Mouse (Mus musculus) heart, embryonic 11.5 days (tissue): ENCODE results near the gene Gstp3. TPM values are rescaled to one million over a fixed set of nuclear protein-coding genes. Genes with fewer than 3 reads are reported as not detected.

ENCODE experiments used
- ATAC-seq: fragments of 200-750 bp; cut with Nextera tagmentation; replicated peaks from 2 replicates; pipeline ENCODE4 v1.8.0; 2017; ENCODE audit warnings: moderate library complexity; ENCODE audit not compliant: insufficient number of reproducible peaks, low FRiP score, low TSS enrichment
- H3K27ac ChIP-seq: fragments of 300-500 bp; sonication (generic); 2 replicates; pipeline ENCODE4 v1.5.1; 2014; ENCODE audit warnings: mild to moderate bottlenecking, low read depth, low read length
- H3K27me3 ChIP-seq: fragments of 300-500 bp; sonication (generic); 2 replicates; pipeline ENCODE4 v1.6.1; 2014; ENCODE audit warnings: mild to moderate bottlenecking, low read length, mixed read lengths; ENCODE audit not compliant: control insufficient read depth, insufficient read depth
- H3K36me3 ChIP-seq: fragments of 300-500 bp; sonication (generic); 2 replicates; pipeline ENCODE4 v1.6.1; 2014; ENCODE audit warnings: mild to moderate bottlenecking, low read length, moderate library complexity, mixed read lengths; ENCODE audit not compliant: control insufficient read depth, insufficient read depth
- H3K4me1 ChIP-seq: fragments of 300-500 bp; sonication (generic); 2 replicates; pipeline ENCODE4 v1.6.1; 2014; ENCODE audit warnings: low read length; ENCODE audit not compliant: control insufficient read depth, insufficient read depth
- H3K4me2 ChIP-seq: fragments of 300-500 bp; sonication (generic); 2 replicates; pipeline ENCODE4 v1.6.1; 2014; ENCODE audit warnings: mild to moderate bottlenecking, moderate library complexity
- H3K4me3 ChIP-seq: fragments of 300-500 bp; sonication (generic); 2 replicates; pipeline ENCODE4 v1.5.1; 2014; ENCODE audit warnings: low read depth, low read length
- H3K9ac ChIP-seq: fragments of 300-500 bp; sonication (generic); 2 replicates; pipeline ENCODE4 v1.6.1; 2014; ENCODE audit warnings: mild to moderate bottlenecking, low read depth, low read length, moderate library complexity
- H3K9me3 ChIP-seq: fragments of 300-500 bp; sonication (generic); replicated peaks from 2 replicates; pipeline ENCODE4 v1.6.1; 2016; ENCODE audit warnings: low read length; ENCODE audit not compliant: control insufficient read depth
- WGBS: fragments of 180-500 bp; shearing (Covaris S2); extraction: QIAGEN DNeasy Blood & Tissue Kit; methylation state at CpG from one replicate; pipeline ENCODE4 v1.1.7; 2014; ENCODE audit not compliant: insufficient replicate concordance; 5-methylcytosine and 5-hydroxymethylcytosine counted together
- polyA plus RNA-seq: library from polyadenylated mRNA; unstranded; fragments of >200 nt; fragmentation: Nextera tagmentation; extraction: Ambion mirVana; gene quantifications from 2 replicates; pipeline ENCODE4 v1.2.1, GENCODE M21; 2014

Gstp3 gene
- polyA plus RNA-seq, 1 experiment from 2014 or later, result 0.49 TPM

DNA sequence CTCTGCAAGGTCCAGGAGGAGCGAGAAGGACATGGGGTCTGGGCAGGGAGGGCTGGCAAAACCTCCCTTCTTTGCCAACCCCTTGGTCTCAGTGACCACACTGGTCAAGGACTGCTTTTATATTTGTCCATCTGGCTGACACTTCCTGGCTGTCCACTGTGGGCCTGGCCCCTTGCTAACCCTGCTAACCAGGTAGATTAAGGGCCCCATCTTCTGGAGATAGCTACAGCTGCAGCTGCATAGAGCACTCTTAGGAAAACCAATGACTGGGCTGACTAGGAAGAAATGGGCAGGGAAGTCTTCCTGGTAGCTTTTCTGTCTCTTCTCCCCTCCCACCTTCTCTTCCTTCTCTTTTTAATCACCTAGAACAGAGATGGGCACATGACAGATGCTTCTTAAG, 25.6 kb upstream of the Gstp3 start:
- Histone ChIP-seq H3K27ac (no peak overlapping the region), H3K4me1 (no peaks in the 10 kb centered on the region), H3K4me2 (no peak overlapping the region), H3K4me3 (no peak overlapping the region), H3K27me3 (peaks cover 18% of the 10 kb centered on the region), H3K9me3 (no peaks in the 10 kb centered on the region), H3K9ac (no peak overlapping the region), H3K36me3 (no peaks in the 10 kb centered on the region)
- 82% methylated on average over 1 of the region's 1 CpGs for WGBS
- ATAC-seq, result no peak

DNA sequence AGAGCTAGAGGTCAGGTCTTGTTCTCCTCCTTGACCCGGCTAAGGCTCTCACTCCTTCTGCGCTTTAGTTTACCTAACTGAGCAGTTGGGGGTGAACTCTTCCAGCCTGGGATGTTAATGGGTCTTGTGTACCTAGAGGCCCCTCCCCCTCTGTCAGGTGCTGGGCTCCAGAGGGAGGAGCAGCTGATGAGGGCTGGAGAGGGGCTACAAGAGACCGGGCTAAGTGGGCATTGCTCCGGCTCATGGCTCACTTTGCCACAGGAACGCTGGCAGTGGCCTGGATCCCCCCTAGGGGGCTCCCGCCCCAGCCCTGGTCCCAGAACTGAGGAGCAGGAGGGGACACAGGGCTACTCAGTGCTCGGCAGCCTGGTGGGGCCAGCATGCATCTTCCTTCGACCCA, 24.5 kb upstream of the Gstp3 start:
- Histone ChIP-seq H3K27ac (no peak overlapping the region), H3K4me3 (no peak overlapping the region), H3K27me3 (peaks cover 14% of the 10 kb centered on the region; the same call in 1 of the 2 replicates), H3K9ac (no peak overlapping the region), H3K36me3 (no peaks in the 10 kb centered on the region), H3K4me1 (no peaks in the 10 kb centered on the region), H3K9me3 (no peaks in the 10 kb centered on the region), H3K4me2 (no peak overlapping the region)
- WGBS, result 34% methylated on average over 8 of the region's 8 CpGs
- ATAC-seq, result no peak

DNA sequence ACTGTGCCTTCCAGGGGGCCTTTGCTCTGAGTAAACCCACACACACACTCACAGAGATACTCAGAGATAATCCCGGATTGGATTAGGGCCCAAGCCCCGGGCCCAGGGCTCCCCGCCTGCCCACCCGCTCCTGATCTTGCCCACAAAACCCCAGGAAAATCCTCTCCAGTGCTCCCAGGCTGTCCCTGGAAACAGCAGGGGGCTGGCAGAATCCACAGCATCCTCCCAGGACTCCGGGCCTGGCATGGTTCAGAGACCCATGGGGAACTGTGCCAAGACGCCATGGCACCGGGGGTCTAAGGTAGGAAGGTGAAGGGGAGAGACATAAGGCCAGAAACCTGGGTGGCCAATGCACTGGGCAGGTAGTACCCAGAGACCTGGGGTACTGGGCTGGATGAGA, 23.9 kb upstream of the Gstp3 start:
- H3K4me2 ChIP-seq, result no peak overlapping the region
- 60% methylated on average over 7 of the region's 7 CpGs for WGBS
- no peak for ATAC-seq

DNA sequence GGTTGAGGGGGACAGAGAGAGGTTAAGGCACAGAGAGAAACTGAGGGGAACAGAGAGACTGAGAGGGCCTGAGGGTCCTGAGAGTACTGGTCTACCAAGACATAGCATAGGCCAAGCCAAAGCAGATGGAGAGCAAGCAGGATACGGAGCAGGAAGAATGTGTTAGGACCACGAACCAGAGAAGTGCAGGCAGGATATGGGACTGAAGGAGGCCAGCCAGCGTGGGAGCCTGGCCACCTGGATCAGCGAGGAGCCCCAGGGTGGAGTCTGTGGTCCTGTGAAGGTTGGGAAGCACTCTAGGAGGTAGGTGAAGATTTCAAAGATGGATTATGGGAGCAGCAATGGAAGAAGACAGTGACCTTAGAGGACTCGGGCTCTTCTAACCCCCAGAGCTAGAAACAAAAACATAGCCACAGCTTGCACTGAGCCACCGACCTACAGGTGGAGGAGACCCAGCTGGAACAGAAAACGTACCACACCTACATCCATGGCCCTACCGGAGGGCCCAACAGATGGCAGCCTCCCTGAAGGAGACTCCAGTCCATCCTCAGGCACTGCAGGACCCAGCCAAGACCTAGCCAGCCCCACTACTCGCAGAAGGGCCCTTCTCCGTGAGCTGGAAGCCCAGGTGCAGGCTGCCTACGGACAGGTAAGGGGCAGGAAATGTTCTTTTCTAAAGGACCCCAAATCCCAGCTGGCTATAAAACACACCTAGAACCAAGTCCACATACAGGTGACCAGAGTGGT, 23.0 kb upstream of the Gstp3 start:
- Histone ChIP-seq H3K9ac (no peak overlapping the region), H3K27me3 (peaks cover 11% of the 10 kb centered on the region; the same call in 1 of the 2 replicates), H3K36me3 (no peaks in the 10 kb centered on the region), H3K4me1 (no peaks in the 10 kb centered on the region), H3K9me3 (no peaks in the 10 kb centered on the region), H3K4me3 (no peak overlapping the region), H3K4me2 (no peak overlapping the region), H3K27ac (no peak overlapping the region)
- no peak for ATAC-seq
- 72% methylated on average over 11 of the region's 11 CpGs for WGBS

More for the DNA sequence above, 23.9 kb upstream of the Gstp3 start:
- Histone ChIP-seq H3K27me3 (peaks cover 13% of the 10 kb centered on the region; the same call in 1 of the 2 replicates), H3K9me3 (no peaks in the 10 kb centered on the region), H3K36me3 (no peaks in the 10 kb centered on the region), H3K4me3 (no peak overlapping the region), H3K27ac (no peak overlapping the region), H3K4me1 (no peaks in the 10 kb centered on the region), H3K9ac (no peak overlapping the region)

DNA sequence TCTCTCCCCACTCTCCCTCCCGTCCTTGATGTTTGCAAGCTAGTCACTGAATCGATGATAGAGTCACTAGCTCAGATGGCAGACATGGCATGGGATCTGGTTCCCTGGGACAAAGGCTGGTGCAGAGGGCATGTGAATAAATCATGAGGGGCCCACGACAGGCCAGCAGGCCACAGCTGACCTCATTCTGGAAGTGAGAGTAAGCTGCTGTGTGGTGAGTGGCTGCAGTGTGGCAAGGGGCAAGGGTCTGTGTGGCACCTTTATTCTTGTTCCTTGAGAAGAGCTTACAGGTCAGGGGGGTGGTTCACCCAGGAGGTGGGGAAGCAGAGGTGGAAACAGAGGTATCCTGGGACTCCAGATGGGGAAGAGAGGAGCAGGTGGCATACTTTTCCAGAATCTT, 22.0 kb upstream of the Gstp3 start, which contains the start of gene Cabp2:
Gene Cabp2 (plus strand): TSS at position 185 of the 400 bp plus-strand sequence.
- ATAC-seq, result no peak
- Histone ChIP-seq H3K9me3 (no peaks in the 10 kb centered on the region), H3K27ac (no peak within 1 kb of the TSS), H3K36me3 (no peaks in the 10 kb centered on the region), H3K4me3 (no peak within 1 kb of the TSS), H3K27me3 (peaks cover 11% of the 10 kb centered on the region; the same call in 1 of the 2 replicates), H3K4me1 (no peaks in the 10 kb centered on the region), H3K4me2 (no peak within 1 kb of the TSS), H3K9ac (no peak within 1 kb of the TSS)
- WGBS, result 72% methylated on average over 3 of the region's 3 CpGs

DNA sequence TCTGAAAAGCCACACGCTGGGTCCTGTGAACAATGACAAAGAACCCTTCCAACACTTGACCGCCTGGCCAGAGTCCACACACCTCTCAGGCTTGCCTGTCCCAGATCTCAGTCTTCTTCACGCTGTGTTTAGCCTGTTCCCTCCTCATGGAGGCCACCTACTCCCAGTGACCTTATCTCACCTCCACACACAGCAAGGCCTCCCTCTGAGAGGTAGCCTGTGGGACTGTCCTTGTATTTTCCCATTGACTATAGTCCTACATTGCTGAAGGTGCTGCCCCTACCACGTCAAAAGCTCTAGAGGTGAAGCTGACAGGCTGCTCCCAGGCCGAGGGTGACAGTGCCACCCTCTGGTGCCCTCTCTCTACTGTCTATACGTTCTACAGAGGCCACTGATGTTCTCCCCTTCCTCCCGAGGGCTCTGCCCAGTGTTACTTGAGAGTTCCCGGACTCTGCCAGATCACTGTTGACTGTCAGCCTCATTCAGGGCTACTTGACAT, 21.2 kb upstream of the Gstp3 start:
- Histone ChIP-seq H3K27me3 (peaks cover 9% of the 10 kb centered on the region; the same call in 1 of the 2 replicates), H3K9me3 (no peaks in the 10 kb centered on the region), H3K4me2 (no peak overlapping the region), H3K9ac (no peak overlapping the region), H3K27ac (no peak overlapping the region), H3K4me1 (no peaks in the 10 kb centered on the region), H3K36me3 (no peaks in the 10 kb centered on the region), H3K4me3 (no peak overlapping the region)
- WGBS, result 50% methylated on average over 8 of the region's 8 CpGs
- no peak for ATAC-seq

DNA sequence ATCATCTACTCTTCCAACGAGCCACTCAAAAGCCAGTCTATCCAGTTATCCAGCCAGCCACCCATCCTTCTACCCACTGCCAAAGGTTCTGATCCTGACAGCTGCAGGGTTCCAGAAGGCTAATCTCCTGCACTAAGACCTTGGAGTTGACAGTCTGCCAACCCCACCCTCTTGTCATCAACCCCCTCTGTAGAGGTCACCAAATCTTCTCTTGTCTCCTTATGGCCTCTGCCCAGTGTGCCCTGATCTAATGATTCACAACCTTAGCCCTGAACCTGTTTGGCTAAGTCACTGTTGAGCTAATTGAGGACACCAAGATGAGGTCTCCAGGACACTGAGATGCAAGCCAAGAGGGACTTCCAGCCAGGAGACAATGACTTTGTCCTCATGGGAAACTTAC, 20.2 kb upstream of the Gstp3 start:
- 79% methylated on average over 1 of the region's 1 CpGs for WGBS
- no peak overlapping the region for H3K9ac ChIP-seq
- H3K4me2 ChIP-seq, result no peak overlapping the region
- no peak overlapping the region for H3K27ac ChIP-seq
- H3K4me3 ChIP-seq, result no peak overlapping the region
- no peaks in the 10 kb centered on the region for H3K36me3 ChIP-seq
- H3K9me3 ChIP-seq, result no peaks in the 10 kb centered on the region
- no peaks in the 10 kb centered on the region for H3K4me1 ChIP-seq
- no peak for ATAC-seq
- peaks cover 9% of the 10 kb centered on the region; the same call in 1 of the 2 replicates for H3K27me3 ChIP-seq

DNA sequence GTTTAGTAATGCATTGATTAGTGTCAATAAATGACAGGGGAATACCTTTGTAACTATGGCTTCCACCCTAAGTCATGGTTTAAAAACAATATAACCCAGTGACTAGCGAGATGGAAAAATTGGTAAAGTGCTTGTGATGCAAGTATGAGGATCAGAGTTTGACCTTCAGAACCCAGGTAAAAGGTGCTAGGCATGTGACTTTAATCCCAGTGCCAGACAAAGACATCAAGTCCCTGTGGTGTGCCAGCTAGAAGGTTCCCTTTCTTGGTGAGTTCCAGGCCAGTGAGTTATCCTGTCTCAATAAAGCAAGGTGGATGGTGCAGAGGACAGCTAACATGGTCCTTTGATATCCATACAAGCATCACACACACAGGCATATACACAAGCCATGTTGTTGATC, 16.2 kb upstream of the Gstp3 start:
- H3K9me3 ChIP-seq, result no peaks in the 10 kb centered on the region
- H3K27ac ChIP-seq, result no peak overlapping the region
- H3K36me3 ChIP-seq, result no peaks in the 10 kb centered on the region
- H3K27me3 ChIP-seq, result no peaks in the 10 kb centered on the region
- WGBS, result 81% methylated on average over 1 of the region's 1 CpGs
- no peak for ATAC-seq
- H3K9ac ChIP-seq, result no peak overlapping the region
- no peaks in the 10 kb centered on the region for H3K4me1 ChIP-seq
- H3K4me3 ChIP-seq, result no peak overlapping the region
- H3K4me2 ChIP-seq, result no peak overlapping the region
